Comparison of ENCODE assay signal across 11 mouse cellular contexts in the genomic region with DNA sequence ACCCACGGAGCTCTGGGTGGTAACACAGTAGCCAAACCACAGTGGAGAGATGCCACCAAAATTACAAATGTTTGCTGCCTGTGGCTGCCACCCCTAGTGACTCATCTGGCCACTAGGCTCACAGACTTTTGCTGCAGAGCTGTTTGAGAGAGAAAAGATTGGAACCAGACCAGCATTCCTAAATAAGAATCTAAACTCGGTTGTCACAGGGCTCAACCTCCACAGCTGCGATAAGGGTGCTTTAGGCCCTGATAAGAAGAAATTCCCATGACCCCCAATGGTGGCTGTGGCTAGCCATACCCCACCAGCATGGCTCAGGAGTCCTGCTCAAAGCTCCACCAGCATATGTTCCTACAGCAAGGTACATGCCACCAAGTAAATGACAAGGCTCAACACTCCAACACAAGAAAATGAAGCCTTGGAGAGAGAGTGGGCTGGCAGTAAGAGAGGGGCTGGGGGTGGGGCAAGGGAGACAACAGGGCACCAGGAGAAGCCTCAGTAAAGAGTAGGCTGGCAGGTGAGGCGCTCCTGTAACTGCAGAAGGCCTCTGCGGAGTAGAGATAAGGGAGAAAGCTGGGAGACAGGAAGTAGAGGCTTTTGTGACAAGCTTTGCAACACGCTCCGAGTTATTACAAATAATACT. TPM values are rescaled to one million over a fixed set of nuclear protein-coding genes. Genes with fewer than 3 reads are reported as not detected.
DNase-seq lines count a peak whose midpoint lies in the region; ATAC-seq lines count a peak whose summit lies in the region.
"Had no signal": no experiment of that assay in that cellular context is flagged by ENCODE, and none has a peak within 500 bp of the region (broad histone marks: within the 10 kb centered on the region; RNA-seq: fewer than 3 reads in every experiment).

No protein-coding gene starts in this region.

- H3K27me3 ChIP-seq in midbrain, embryonic 10.5 days (ENCODE audit: low read depth, poor library complexity, severe bottlenecking) = no peaks in the 10 kb centered on the region
- H3K27me3 ChIP-seq in midbrain, embryonic 14.5 days (ENCODE audit: control insufficient read depth, insufficient read depth, low read length) = no peaks in the 10 kb centered on the region
- no peaks in the 10 kb centered on the region for H3K27me3 ChIP-seq in liver, embryonic 15.5 days
- no peaks in the 10 kb centered on the region; the same call in 1 of the 2 replicates for H3K27me3 ChIP-seq in kidney, embryonic 14.5 days (ENCODE audit: control insufficient read depth, insufficient read depth, low read length)
- H3K27me3 ChIP-seq: Patski had no signal

- no peaks in the 10 kb centered on the region for H3K36me3 ChIP-seq in midbrain, embryonic 10.5 days
- H3K36me3 ChIP-seq in midbrain, embryonic 14.5 days (ENCODE audit: control insufficient read depth, insufficient read depth, low read length) = no peaks in the 10 kb centered on the region
- no peaks in the 10 kb centered on the region for H3K36me3 ChIP-seq in liver, embryonic 15.5 days (replicated peaks)
- no peaks in the 10 kb centered on the region for H3K36me3 ChIP-seq in kidney, embryonic 14.5 days (ENCODE audit: control insufficient read depth, insufficient read depth, low read length)

- H3K4me3 ChIP-seq in midbrain, embryonic 10.5 days = no peak overlapping the region
- no peak overlapping the region for H3K4me3 ChIP-seq in midbrain, embryonic 14.5 days (replicated peaks; ENCODE audit: low read depth, low read length)
- no peak overlapping the region for H3K4me3 ChIP-seq in liver, embryonic 15.5 days (replicated peaks)
- no peak overlapping the region for H3K4me3 ChIP-seq in kidney, embryonic 14.5 days (ENCODE audit: low read length)

- no peak overlapping the region for H3K4me2 ChIP-seq in midbrain, embryonic 14.5 days (ENCODE audit: low read length)
- peak overlapping the region; percentile 58 for H3K4me2 ChIP-seq in liver, embryonic 15.5 days
- no peak overlapping the region for H3K4me2 ChIP-seq in kidney, embryonic 14.5 days (replicated peaks; ENCODE audit: low read depth, low read length)

- H3K4me1 ChIP-seq in midbrain, embryonic 10.5 days = peaks cover 3% of the 10 kb centered on the region; the same call in 1 of the 2 replicates
- no peaks in the 10 kb centered on the region for H3K4me1 ChIP-seq in midbrain, embryonic 14.5 days (ENCODE audit: control insufficient read depth, insufficient read depth, low read length)
- H3K4me1 ChIP-seq in liver, embryonic 15.5 days (replicated peaks) = peaks cover 65% of the 10 kb centered on the region
- no peaks in the 10 kb centered on the region for H3K4me1 ChIP-seq in kidney, embryonic 14.5 days (ENCODE audit: control insufficient read depth, insufficient read depth, low read length)

- 0 out of 2 replicates have a peak overlapping the region, but pooled peaks have one; percentile 17 for H3K27ac ChIP-seq in midbrain, embryonic 10.5 days (replicated peaks)
- H3K27ac ChIP-seq in midbrain, embryonic 14.5 days (replicated peaks; ENCODE audit: low read depth, low read length) = no peak overlapping the region
- H3K27ac ChIP-seq in liver, embryonic 15.5 days (replicated peaks) = peak overlapping the region; percentile 90
- no peak overlapping the region for H3K27ac ChIP-seq in kidney, embryonic 14.5 days (ENCODE audit: low read depth, low read length)

- no peak for ATAC-seq in midbrain, embryonic 14.5 days (ENCODE audit: low FRiP score, low TSS enrichment)
- ATAC-seq in common myeloid progenitor, adult 5-6 weeks (replicated peaks; ENCODE audit: low read depth, poor library complexity, severe bottlenecking) = peak; percentile 65
- peak; percentile 73 for ATAC-seq in liver, embryonic 15.5 days (ENCODE audit: insufficient read depth)
- ATAC-seq in kidney, embryonic 14.5 days (ENCODE audit: low FRiP score, low TSS enrichment) = no peak
- ATAC-seq: hindbrain, embryonic 16.5 days; Patski had no signal

- DNase-seq in midbrain, embryonic 10.5 days (ENCODE audit: low spot score) = no peak
- no peak for DNase-seq in midbrain, embryonic 14.5 days
- peak; percentile 91 for DNase-seq in MEL-GATA-1-ER (ENCODE audit: extremely low read depth, low read depth)
- DNase-seq in testis, postnatal 14 days (ENCODE audit: low spot score) = no peak
- DNase-seq in lung, postnatal 36 days = no peak
- DNase-seq: cerebellum, postnatal 36 days had no signal

- H3K9ac ChIP-seq in midbrain, embryonic 14.5 days (replicated peaks; ENCODE audit: low read length) = no peak overlapping the region
- H3K9ac ChIP-seq in liver, embryonic 15.5 days = peak overlapping the region; percentile 37; the same call in 1 of the 2 replicates
- no peak overlapping the region for H3K9ac ChIP-seq in kidney, embryonic 14.5 days (ENCODE audit: low read depth, low read length)

- no peaks in the 10 kb centered on the region for H3K9me3 ChIP-seq in midbrain, embryonic 10.5 days (replicated peaks)
- H3K9me3 ChIP-seq in midbrain, embryonic 14.5 days (ENCODE audit: control insufficient read depth, low read length) = no peaks in the 10 kb centered on the region
- no peaks in the 10 kb centered on the region for H3K9me3 ChIP-seq in liver, embryonic 15.5 days (replicated peaks)
- no peaks in the 10 kb centered on the region for H3K9me3 ChIP-seq in kidney, embryonic 14.5 days (ENCODE audit: control insufficient read depth, low read length)

- 82% methylated on average over 7 of the region's 7 CpGs for WGBS in midbrain, embryonic 10.5 days
- 88% methylated on average over 7 of the region's 7 CpGs for WGBS in midbrain, embryonic 14.5 days
- WGBS in liver, embryonic 15.5 days (ENCODE audit: insufficient replicate concordance) = 8% methylated on average over 7 of the region's 7 CpGs
- 73% methylated on average over 7 of the region's 7 CpGs for WGBS in kidney, embryonic 14.5 days

RNA-seq across cellular contexts. Expression of a gene that starts 43.7 kb away (rescaled TPM):
- polyA plus RNA-seq in midbrain, embryonic 10.5 days (2016; fragmentation: Nextera tagmentation; extraction: Ambion mirVana) = 60.5 and 64.4 TPM in 2 replicates
- 72.5 and 74.9 TPM in 2 replicates for polyA plus RNA-seq in midbrain, embryonic 14.5 days (2014; fragmentation: Nextera tagmentation; extraction: Ambion mirVana)
- total RNA-seq in common myeloid progenitor, adult 5-6 weeks (2017) = 226 and 240 TPM in 2 replicates
- 36.6 and 37.7 TPM in 2 replicates for polyA plus RNA-seq in liver, embryonic 15.5 days (2015; fragmentation: Nextera tagmentation; extraction: Ambion mirVana)
- polyA plus RNA-seq in kidney, embryonic 14.5 days (2014; fragmentation: Nextera tagmentation; extraction: Ambion mirVana) = 69.3 and 71.2 TPM in 2 replicates

Comparison
In these comparisons a context has a peak if more than half of its experiments do, and no peak if none do; other contexts are left out.
1. H3K27ac ChIP-seq: peak in midbrain, embryonic 10.5 days (single experiment) and liver, embryonic 15.5 days (single experiment); none in midbrain, embryonic 14.5 days (single experiment) and kidney, embryonic 14.5 days (single experiment).
2. ATAC-seq: peak in common myeloid progenitor, adult 5-6 weeks (single experiment) and liver, embryonic 15.5 days (single experiment); none in midbrain, embryonic 14.5 days (single experiment) and kidney, embryonic 14.5 days (single experiment).